Mouse (Mus musculus) liver, postnatal 0 days (tissue): ENCODE results near the gene Orc3.

ENCODE experiments used
- CTCF ChIP-seq: sonication (generic); IDR thresholded peaks from 2 replicates; pipeline ENCODE4 v1.5.1; 2016; ENCODE audit warnings: antibody characterized with exemption, low read depth
- EP300 ChIP-seq: IDR thresholded peaks from 2 replicates; pipeline ENCODE4 v1.6.1; 2016; ENCODE audit warnings: antibody characterized with exemption, low read depth, mild to moderate bottlenecking

GRCm38 (mm10) chr4:34579215-34579614 is 35.5 kb downstream of the Orc3 start:
- TF ChIP-seq CTCF (no peak), EP300 (no peak)
